Mouse (Mus musculus) limb, embryonic 12.5 days (tissue): ENCODE results near the gene Ncf2. TPM values are rescaled to one million over a fixed set of nuclear protein-coding genes. Genes with fewer than 3 reads are reported as not detected.
"Not testable (repeated sequence)": the region's sequence is repeated elsewhere in the genome, so short reads cannot be mapped to it uniquely, and the experiment has no call there.

Experiments used
- ATAC-seq: fragments of 200-750 bp; cut with Nextera tagmentation; 2 replicates; pipeline ENCODE4 v1.8.0; 2017; ENCODE audit warnings: low read depth, moderate TSS enrichment; ENCODE audit not compliant: insufficient number of reproducible peaks, insufficient read depth, low FRiP score, low TSS enrichment
- H3K27ac ChIP-seq: fragments of 300-500 bp; sonication (generic); 2 replicates; pipeline ENCODE4 v1.5.1; 2016; ENCODE audit warnings: mild to moderate bottlenecking, moderate library complexity
- H3K27me3 ChIP-seq: fragments of 300-500 bp; sonication (generic); 2 replicates; pipeline ENCODE4 v1.6.1; 2016; ENCODE audit warnings: mild to moderate bottlenecking, moderate library complexity
- H3K36me3 ChIP-seq: fragments of 300-500 bp; sonication (generic); 2 replicates; pipeline ENCODE4 v1.6.1; 2016; ENCODE audit warnings: mild to moderate bottlenecking, moderate library complexity
- H3K4me1 ChIP-seq: fragments of 300-500 bp; sonication (generic); replicated peaks from 2 replicates; pipeline ENCODE4 v1.6.1; 2016
- H3K4me2 ChIP-seq: fragments of 300-500 bp; sonication (generic); 2 replicates; pipeline ENCODE4 v1.6.1; 2016; ENCODE audit warnings: mild to moderate bottlenecking, moderate library complexity
- H3K4me3 ChIP-seq: fragments of 300-500 bp; sonication (generic); replicated peaks from 2 replicates; pipeline ENCODE4 v1.5.1; 2016; ENCODE audit warnings: mild to moderate bottlenecking
- H3K9ac ChIP-seq: fragments of 300-500 bp; sonication (generic); replicated peaks from 2 replicates; pipeline ENCODE4 v1.6.1; 2016; ENCODE audit warnings: mild to moderate bottlenecking, moderate library complexity
- H3K9me3 ChIP-seq: fragments of 300-500 bp; sonication (generic); 2 replicates; pipeline ENCODE4 v1.6.1; 2016; ENCODE audit warnings: mild to moderate bottlenecking, moderate library complexity
- WGBS: fragments of 180-500 bp; shearing (Covaris S2); methylation state at CpG from one replicate; pipeline ENCODE4 v1.1.7; 2016; 5-methylcytosine and 5-hydroxymethylcytosine counted together
- polyA plus RNA-seq: library from polyadenylated mRNA; unstranded; fragments of >200 nt; fragmentation: Nextera tagmentation; extraction: Ambion mirVana; gene quantifications from 2 replicates; pipeline ENCODE4 v1.2.1, GENCODE M21; 2016

The Ncf2 gene
- 1.9 and 2.9 TPM in 2 replicates for polyA plus RNA-seq

- H3K4me2 ChIP-seq, result no peak within 1 kb of the TSS
- ATAC-seq, result peak; percentile 66; the same call in 1 of the 2 replicates
- no peaks in the 10 kb centered on the region for H3K36me3 ChIP-seq
- H3K27me3 ChIP-seq, result no peaks in the 10 kb centered on the region; the same call in 1 of the 2 replicates
- H3K9ac ChIP-seq, result no peak within 1 kb of the TSS; the same call in 1 of the 2 replicates
- no peak within 1 kb of the TSS for H3K27ac ChIP-seq
- H3K4me1 ChIP-seq, result 0 out of 2 replicates have a peak, but pooled peaks cover 4% of the 10 kb centered on the region
- WGBS, result 13% methylated on average over 2 of the region's 2 CpGs
- no peak within 1 kb of the TSS for H3K4me3 ChIP-seq
- no peaks in the 10 kb centered on the region for H3K9me3 ChIP-seq
These were observed at the start of gene Ncf2 for GRCm38 (mm10) chr1:152799897-152800296. Ncf2 (plus strand) TSS chr1:152800194.

- Histone ChIP-seq H3K4me3 (no peak within 1 kb of the TSS), H3K36me3 (no peaks in the 10 kb centered on the region), H3K27me3 (no peaks in the 10 kb centered on the region), H3K9me3 (no peaks in the 10 kb centered on the region), H3K9ac (no peak within 1 kb of the TSS), H3K4me1 (no peaks in the 10 kb centered on the region), H3K4me2 (no peak within 1 kb of the TSS), H3K27ac (no peak within 1 kb of the TSS)
- 74% methylated on average over 13 of the region's 13 CpGs for WGBS
- no peak for ATAC-seq
These were observed 49.6 kb upstream of the Ncf2 start, which contains the start of gene Apobec4 for GRCm38 (mm10) chr1:152750312-152750965. Apobec4 (plus strand) TSS chr1:152750551.

- 75% methylated on average over 2 of the region's 2 CpGs for WGBS
- H3K36me3 ChIP-seq, result no peaks in the 10 kb centered on the region
- no peak overlapping the region for H3K4me2 ChIP-seq
- peaks cover 10% of the 10 kb centered on the region for H3K4me1 ChIP-seq
- no peak overlapping the region for H3K9ac ChIP-seq
- peaks cover 4% of the 10 kb centered on the region; the same call in 1 of the 2 replicates for H3K27me3 ChIP-seq
- ATAC-seq, result no peak
- no peak overlapping the region for H3K4me3 ChIP-seq
- no peak overlapping the region for H3K27ac ChIP-seq
- H3K9me3 ChIP-seq, result no peaks in the 10 kb centered on the region
These were observed 38.2 kb upstream of the Ncf2 start for GRCm38 (mm10) chr1:152761791-152762190.

GRCm38 (mm10) chr1:152766032-152766772, 33.8 kb upstream of the Ncf2 start, which contains the start of the genes Rgl1 and Arpc5:
Rgl1 (minus strand) TSS chr1:152766351.
Arpc5 (plus strand) TSS chr1:152766542.
- Histone ChIP-seq H3K4me2 (peak within 1 kb of the TSS; percentile 96), H3K36me3 (peaks cover 10% of the 10 kb centered on the region), H3K4me3 (peak within 1 kb of the TSS; percentile 96), H3K27ac (peak within 1 kb of the TSS; percentile 78), H3K9me3 (no peaks in the 10 kb centered on the region), H3K4me1 (peaks cover 10% of the 10 kb centered on the region), H3K27me3 (peaks cover 4% of the 10 kb centered on the region; the same call in 1 of the 2 replicates), H3K9ac (peak within 1 kb of the TSS; percentile 92)
- WGBS, result under 1% methylated on average over 86 of the region's 86 CpGs
- ATAC-seq, result peak; percentile 95

GRCm38 (mm10) chr1:152766804-152767748, 32.9 kb upstream of the Ncf2 start:
- H3K9ac ChIP-seq, result peak overlapping the region; percentile 92
- peaks cover 4% of the 10 kb centered on the region; the same call in 1 of the 2 replicates for H3K27me3 ChIP-seq
- peak overlapping the region; percentile 96 for H3K4me3 ChIP-seq
- H3K27ac ChIP-seq, result peak overlapping the region; percentile 78
- peak overlapping the region; percentile 96 for H3K4me2 ChIP-seq
- no peaks in the 10 kb centered on the region for H3K9me3 ChIP-seq
- peaks cover 10% of the 10 kb centered on the region for H3K4me1 ChIP-seq
- H3K36me3 ChIP-seq, result peaks cover 18% of the 10 kb centered on the region
- ATAC-seq, result peak; percentile 56
- WGBS, result 2% methylated on average over 60 of the region's 60 CpGs

- Histone ChIP-seq H3K9ac (no peak overlapping the region), H3K36me3 (peaks cover 26% of the 10 kb centered on the region), H3K27ac (no peak overlapping the region), H3K4me2 (peak overlapping the region; percentile 96), H3K4me1 (peaks cover 10% of the 10 kb centered on the region), H3K27me3 (peaks cover 4% of the 10 kb centered on the region; the same call in 1 of the 2 replicates), H3K4me3 (peak overlapping the region; percentile 96), H3K9me3 (no peaks in the 10 kb centered on the region)
- 11% methylated on average over 5 of the region's 5 CpGs for WGBS
- ATAC-seq, result peak; percentile 12; the same call in 1 of the 2 replicates
These were observed 32.1 kb upstream of the Ncf2 start for GRCm38 (mm10) chr1:152767749-152768488.

- no peak for ATAC-seq
These were observed 29.0 kb upstream of the Ncf2 start for GRCm38 (mm10) chr1:152771016-152771415.

GRCm38 (mm10) chr1:152774601-152775000, 25.4 kb upstream of the Ncf2 start:
- H3K9ac ChIP-seq, H3K27me3 ChIP-seq, H3K9me3 ChIP-seq, H3K4me3 ChIP-seq, H3K4me2 ChIP-seq, H3K27ac ChIP-seq, H3K4me1 ChIP-seq, ATAC-seq: not testable (repeated sequence)
- H3K36me3 ChIP-seq, result peaks cover 63% of the 10 kb centered on the region
- 89% methylated on average over 3 of the region's 3 CpGs for WGBS

More at GRCm38 (mm10) chr1:152771016-152771415, 29.0 kb upstream of the Ncf2 start:
- Histone ChIP-seq H3K9me3 (no peaks in the 10 kb centered on the region), H3K4me2 (no peak overlapping the region), H3K9ac (no peak overlapping the region), H3K27me3 (no peaks in the 10 kb centered on the region), H3K27ac (no peak overlapping the region), H3K36me3 (peaks cover 56% of the 10 kb centered on the region), H3K4me1 (no peaks in the 10 kb centered on the region), H3K4me3 (no peak overlapping the region)
- WGBS, result 83% methylated on average over 9 of the region's 9 CpGs

- WGBS, result 34% methylated on average over 10 of the region's 10 CpGs
- no peak overlapping the region for H3K9ac ChIP-seq
- no peaks in the 10 kb centered on the region for H3K9me3 ChIP-seq
- ATAC-seq, result no peak
- H3K4me3 ChIP-seq, result no peak overlapping the region
- no peaks in the 10 kb centered on the region for H3K4me1 ChIP-seq
- no peak overlapping the region for H3K27ac ChIP-seq
- H3K4me2 ChIP-seq, result no peak overlapping the region
- H3K27me3 ChIP-seq, result no peaks in the 10 kb centered on the region
- H3K36me3 ChIP-seq, result peaks cover 23% of the 10 kb centered on the region
These were observed 20.8 kb upstream of the Ncf2 start for GRCm38 (mm10) chr1:152779071-152779737.

GRCm38 (mm10) chr1:152784620-152785019, 15.4 kb upstream of the Ncf2 start:
- ATAC-seq, result no peak
- H3K4me1 ChIP-seq, result no peaks in the 10 kb centered on the region; the same call in 1 of the 2 replicates
- WGBS, result 97% methylated on average over 8 of the region's 8 CpGs
- H3K27ac ChIP-seq, result no peak overlapping the region
- H3K27me3 ChIP-seq, result no peaks in the 10 kb centered on the region
- H3K9me3 ChIP-seq, result no peaks in the 10 kb centered on the region
- H3K4me2 ChIP-seq, result no peak overlapping the region
- no peak overlapping the region for H3K9ac ChIP-seq
- H3K4me3 ChIP-seq, result no peak overlapping the region
- no peaks in the 10 kb centered on the region for H3K36me3 ChIP-seq
